Mouse (Mus musculus) lung, postnatal 0 days (tissue): ENCODE results near the gene Ankdd1a. TPM values are rescaled to one million over a fixed set of nuclear protein-coding genes. Genes with fewer than 3 reads are reported as not detected.

Source experiments
- ATAC-seq: fragments of 200-750 bp; cut with Nextera tagmentation; 2 replicates; pipeline ENCODE4 v1.8.0; 2017; ENCODE audit warnings: moderate library complexity
- DNase-seq: peaks from one replicate; pipeline ENCODE4 v3.0.0-alpha.2; 2016; ENCODE audit warnings: low spot score
- H3K27ac ChIP-seq: fragments of 300-500 bp; sonication (generic); 2 replicates; pipeline ENCODE4 v1.5.1; 2014; ENCODE audit warnings: antibody characterized with exemption, mild to moderate bottlenecking, low read length, mixed read lengths
- H3K27me3 ChIP-seq: fragments of 300-500 bp; sonication (generic); replicated peaks from 2 replicates; pipeline ENCODE4 v1.6.1; 2014; ENCODE audit warnings: low read length, mixed read lengths; ENCODE audit not compliant: insufficient read depth
- H3K36me3 ChIP-seq: fragments of 300-500 bp; sonication (generic); 2 replicates; pipeline ENCODE4 v1.6.1; 2014; ENCODE audit warnings: low read length, mixed read lengths; ENCODE audit not compliant: insufficient read depth
- H3K4me1 ChIP-seq: fragments of 300-500 bp; sonication (generic); 2 replicates; pipeline ENCODE4 v1.6.1; 2014; ENCODE audit warnings: antibody characterized with exemption, low read depth, low read length, mixed read lengths; ENCODE audit not compliant: insufficient read depth
- H3K4me2 ChIP-seq: fragments of 300-500 bp; sonication (generic); replicated peaks from 2 replicates; pipeline ENCODE4 v1.6.1; 2014; ENCODE audit warnings: low read depth, mild to moderate bottlenecking, low read length, moderate library complexity, mixed read lengths
- H3K4me3 ChIP-seq: fragments of 300-500 bp; sonication (generic); 2 replicates; pipeline ENCODE4 v1.5.1; 2014; ENCODE audit warnings: low read depth, low read length
- H3K9ac ChIP-seq: fragments of 300-500 bp; sonication (generic); replicated peaks from 2 replicates; pipeline ENCODE4 v1.6.1; 2014; ENCODE audit warnings: low read depth, mild to moderate bottlenecking
- H3K9me3 ChIP-seq: fragments of 300-500 bp; sonication (generic); 2 replicates; pipeline ENCODE4 v1.6.1; 2016; ENCODE audit warnings: low read length, mixed read lengths
- CTCF ChIP-seq: IDR thresholded peaks from 2 replicates; pipeline ENCODE4 v1.5.1; 2016; ENCODE audit warnings: antibody characterized with exemption, mild to moderate bottlenecking
- EP300 ChIP-seq: IDR thresholded peaks from 2 replicates; pipeline ENCODE4 v1.6.1; 2016; ENCODE audit warnings: antibody characterized with exemption, mild to moderate bottlenecking, control low read depth
- WGBS: fragments of 180-500 bp; shearing (Covaris S2); extraction: QIAGEN DNeasy Blood & Tissue Kit; methylation state at CpG from one replicate; pipeline ENCODE4 v1.1.7; 2014; 5-methylcytosine and 5-hydroxymethylcytosine counted together
- polyA plus RNA-seq: library from polyadenylated mRNA; unstranded; fragments of >200 nt; fragmentation: Nextera tagmentation; extraction: Ambion mirVana; gene quantifications from 2 replicates; pipeline ENCODE4 v1.2.1, GENCODE M21; 2015

The Ankdd1a gene
- polyA plus RNA-seq, 1 experiment from 2014 or later = not detected

- Histone ChIP-seq H3K4me2 (no peak overlapping the region), H3K9ac (no peak overlapping the region), H3K27ac (no peak overlapping the region), H3K36me3 (peaks cover 5% of the 10 kb centered on the region; the same call in 1 of the 2 replicates), H3K27me3 (no peaks in the 10 kb centered on the region), H3K4me3 (no peak overlapping the region), H3K9me3 (no peaks in the 10 kb centered on the region), H3K4me1 (peaks cover 26% of the 10 kb centered on the region)
- ATAC-seq (no peak), DNase-seq (no peak)
- 91% methylated on average over 2 of the region's 2 CpGs for WGBS
- TF ChIP-seq EP300 (no peak), CTCF (no peak)
Observed at GRCm38 (mm10) chr9:65552711-65553110, 32.7 kb upstream of the Ankdd1a start.

GRCm38 (mm10) chr9:65552141-65552540, 32.1 kb upstream of the Ankdd1a start:
- Histone ChIP-seq H3K4me3 (no peak overlapping the region), H3K4me2 (no peak overlapping the region), H3K27ac (no peak overlapping the region), H3K9me3 (no peaks in the 10 kb centered on the region), H3K4me1 (peaks cover 26% of the 10 kb centered on the region), H3K9ac (no peak overlapping the region), H3K27me3 (no peaks in the 10 kb centered on the region), H3K36me3 (peaks cover 5% of the 10 kb centered on the region; the same call in 1 of the 2 replicates)
- DNase-seq (no peak), ATAC-seq (no peak)
- no peak for TF ChIP-seq EP300
- no peak for TF ChIP-seq CTCF
- 73% methylated on average over 5 of the region's 5 CpGs for WGBS

- H3K9me3 ChIP-seq = no peaks in the 10 kb centered on the region
- DNase-seq = peak; percentile 95
- ATAC-seq = peak; percentile 87
- WGBS = 17% methylated on average over 5 of the region's 5 CpGs
- no peak overlapping the region for H3K4me3 ChIP-seq
- peaks cover 26% of the 10 kb centered on the region for H3K4me1 ChIP-seq
- no peaks in the 10 kb centered on the region for H3K36me3 ChIP-seq
- no peak overlapping the region for H3K9ac ChIP-seq
- no peaks in the 10 kb centered on the region for H3K27me3 ChIP-seq
- TF ChIP-seq CTCF (no peak), EP300 (no peak; the same call in 1 of the 2 replicates)
- H3K27ac ChIP-seq = peak overlapping the region; percentile 85
- H3K4me2 ChIP-seq = no peak overlapping the region
Observed at GRCm38 (mm10) chr9:65551035-65551434, 31.0 kb upstream of the Ankdd1a start.

GRCm38 (mm10) chr9:65550079-65550831, 30.3 kb upstream of the Ankdd1a start:
- H3K4me2 ChIP-seq = no peak overlapping the region
- H3K36me3 ChIP-seq = no peaks in the 10 kb centered on the region
- H3K27ac ChIP-seq = peak overlapping the region; percentile 85
- DNase-seq (no peak), ATAC-seq (peak; percentile 9; the same call in 1 of the 2 replicates)
- 12% methylated on average over 7 of the region's 7 CpGs for WGBS
- H3K4me1 ChIP-seq = peaks cover 26% of the 10 kb centered on the region
- H3K27me3 ChIP-seq = no peaks in the 10 kb centered on the region
- no peak for TF ChIP-seq EP300
- TF ChIP-seq CTCF = no peak
- no peaks in the 10 kb centered on the region for H3K9me3 ChIP-seq
- no peak overlapping the region for H3K4me3 ChIP-seq
- H3K9ac ChIP-seq = no peak overlapping the region

- Histone ChIP-seq H3K27me3 (no peaks in the 10 kb centered on the region), H3K9me3 (no peaks in the 10 kb centered on the region), H3K4me3 (no peak overlapping the region), H3K4me2 (no peak overlapping the region), H3K36me3 (no peaks in the 10 kb centered on the region), H3K9ac (no peak overlapping the region), H3K4me1 (peaks cover 23% of the 10 kb centered on the region), H3K27ac (no peak overlapping the region)
- no peak for DNase-seq
- ATAC-seq = no peak
- TF ChIP-seq EP300 (no peak), CTCF (no peak)
- WGBS = 71% methylated on average over 5 of the region's 5 CpGs
Observed at GRCm38 (mm10) chr9:65549643-65550042, 29.6 kb upstream of the Ankdd1a start.

GRCm38 (mm10) chr9:65549139-65549538, 29.1 kb upstream of the Ankdd1a start:
- DNase-seq (no peak), ATAC-seq (no peak)
- Histone ChIP-seq H3K27me3 (no peaks in the 10 kb centered on the region), H3K4me3 (no peak overlapping the region), H3K9ac (no peak overlapping the region), H3K36me3 (no peaks in the 10 kb centered on the region), H3K9me3 (no peaks in the 10 kb centered on the region), H3K4me2 (no peak overlapping the region), H3K4me1 (peaks cover 18% of the 10 kb centered on the region), H3K27ac (no peak overlapping the region)
- TF ChIP-seq EP300 (no peak), CTCF (no peak)
- 82% methylated on average over 3 of the region's 3 CpGs for WGBS
